Mouse (Mus musculus) stomach, postnatal 0 days (tissue): ENCODE measurements around the gene 4930455H04Rik.

Experiments
- CTCF ChIP-seq: IDR thresholded peaks from 2 replicates; pipeline ENCODE4 v1.5.1; 2016; ENCODE audit warnings: antibody characterized with exemption, low read depth, mild to moderate bottlenecking, moderate library complexity
- EP300 ChIP-seq: optimal IDR thresholded peaks from 2 replicates; pipeline ENCODE3; 2016; ENCODE audit warnings: antibody characterized with exemption

GRCm38 (mm10) chr3:116967967-116968366, at the start of gene 4930455H04Rik:
- TF ChIP-seq CTCF (no peak), EP300 (no peak)
